Mouse (Mus musculus) intestine, embryonic 15.5 days (tissue): ENCODE results near the gene Olfr224. TPM values are rescaled to one million over a fixed set of nuclear protein-coding genes. Genes with fewer than 3 reads are reported as not detected.

ENCODE experiments used
- ATAC-seq: fragments of 200-750 bp; cut with Nextera tagmentation; 2 replicates; pipeline ENCODE4 v1.8.0; 2017; ENCODE audit warnings: moderate TSS enrichment, moderate library complexity
- H3K27ac ChIP-seq: fragments of 300-500 bp; sonication (generic); 2 replicates; pipeline ENCODE4 v1.5.1; 2015; ENCODE audit warnings: mild to moderate bottlenecking, inconsistent platforms
- H3K27me3 ChIP-seq: fragments of 300-500 bp; sonication (generic); replicated peaks from 2 replicates; pipeline ENCODE4 v1.6.1; 2015; ENCODE audit warnings: inconsistent platforms
- H3K36me3 ChIP-seq: fragments of 300-500 bp; sonication (generic); 2 replicates; pipeline ENCODE4 v1.6.1; 2015; ENCODE audit warnings: inconsistent platforms
- H3K4me1 ChIP-seq: fragments of 300-500 bp; sonication (generic); replicated peaks from 2 replicates; pipeline ENCODE4 v1.6.1; 2015; ENCODE audit warnings: inconsistent platforms
- H3K4me2 ChIP-seq: fragments of 300-500 bp; sonication (generic); replicated peaks from 2 replicates; pipeline ENCODE4 v1.6.1; 2015; ENCODE audit warnings: mild to moderate bottlenecking, inconsistent platforms
- H3K4me3 ChIP-seq: fragments of 300-500 bp; sonication (generic); replicated peaks from 2 replicates; pipeline ENCODE4 v1.5.1; 2015; ENCODE audit warnings: inconsistent platforms
- H3K9ac ChIP-seq: fragments of 300-500 bp; sonication (generic); 2 replicates; pipeline ENCODE4 v1.6.1; 2015; ENCODE audit warnings: inconsistent platforms
- H3K9me3 ChIP-seq: fragments of 300-500 bp; sonication (generic); 2 replicates; pipeline ENCODE4 v1.6.1; 2016; ENCODE audit warnings: inconsistent platforms
- WGBS: fragments of 180-500 bp; shearing (Covaris S2); methylation state at CpG from one replicate; pipeline ENCODE4 v1.1.7; 2015; 5-methylcytosine and 5-hydroxymethylcytosine counted together
- polyA plus RNA-seq: library from polyadenylated mRNA; unstranded; fragments of >200 nt; fragmentation: Nextera tagmentation; extraction: Ambion mirVana; gene quantifications from 2 replicates; pipeline ENCODE4 v1.2.1, GENCODE M21; 2015

Olfr224 gene
- polyA plus RNA-seq, result not detected in 2 replicates

DNA sequence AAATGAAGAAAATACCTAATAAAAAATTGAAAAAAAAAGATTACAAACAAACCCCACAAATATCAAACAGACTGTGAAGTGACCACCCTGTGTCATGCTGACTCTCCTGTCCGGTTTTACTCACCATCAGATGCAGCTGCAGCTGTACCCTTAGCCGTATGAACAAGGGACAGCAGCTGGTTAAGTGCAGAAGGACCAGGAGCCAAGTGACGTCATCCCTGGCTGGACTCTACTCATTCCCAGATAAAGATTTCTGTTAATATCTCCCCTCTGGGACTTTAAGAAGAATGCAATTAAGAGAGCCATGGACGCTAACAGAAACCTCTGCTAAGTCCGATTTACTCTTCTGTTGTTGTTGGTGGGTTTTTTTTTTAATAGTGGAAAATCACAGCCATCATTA, at the start of gene Olfr224:
Olfr224 (minus strand) TSS at position 149 of the 400 bp plus-strand sequence.
- H3K4me2 ChIP-seq, result no peak within 1 kb of the TSS
- H3K27ac ChIP-seq, result no peak within 1 kb of the TSS
- 67% methylated on average over 5 of the region's 5 CpGs for WGBS
- H3K4me3 ChIP-seq, result no peak within 1 kb of the TSS
- H3K9me3 ChIP-seq, result no peaks in the 10 kb centered on the region
- no peak within 1 kb of the TSS for H3K9ac ChIP-seq
- H3K36me3 ChIP-seq, result no peaks in the 10 kb centered on the region
- ATAC-seq, result no peak
- H3K27me3 ChIP-seq, result no peaks in the 10 kb centered on the region
- no peaks in the 10 kb centered on the region for H3K4me1 ChIP-seq

DNA sequence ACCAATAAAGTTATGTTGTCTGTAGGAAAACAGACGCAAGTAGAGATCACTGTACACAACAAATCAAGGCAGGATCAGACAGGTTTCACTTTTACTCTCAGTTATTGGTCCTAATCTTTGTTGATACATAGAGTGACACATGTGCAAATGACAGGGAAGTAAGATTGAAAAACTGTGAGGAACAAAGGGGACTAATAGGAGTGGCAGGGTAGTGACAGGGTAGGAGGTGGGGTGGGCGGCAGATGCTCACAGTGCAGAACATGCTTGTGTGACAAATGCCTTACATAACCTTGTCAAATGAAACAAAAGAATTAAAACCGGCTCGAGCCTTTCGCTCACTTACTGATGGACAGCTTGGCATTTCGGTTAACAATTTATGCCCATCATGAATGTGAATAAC, 48.4 kb upstream of the Olfr224 start:
- Histone ChIP-seq H3K4me2 (0 out of 2 replicates have a peak overlapping the region, but pooled peaks have one; percentile 9), H3K36me3 (no peaks in the 10 kb centered on the region), H3K4me3 (no peak overlapping the region), H3K4me1 (peaks cover 7% of the 10 kb centered on the region; the same call in 1 of the 2 replicates), H3K9ac (no peak overlapping the region), H3K9me3 (no peaks in the 10 kb centered on the region), H3K27ac (no peak overlapping the region), H3K27me3 (no peaks in the 10 kb centered on the region; the same call in 1 of the 2 replicates)
- ATAC-seq, result peak; percentile 57
- 71% methylated on average over 6 of the region's 6 CpGs for WGBS

DNA sequence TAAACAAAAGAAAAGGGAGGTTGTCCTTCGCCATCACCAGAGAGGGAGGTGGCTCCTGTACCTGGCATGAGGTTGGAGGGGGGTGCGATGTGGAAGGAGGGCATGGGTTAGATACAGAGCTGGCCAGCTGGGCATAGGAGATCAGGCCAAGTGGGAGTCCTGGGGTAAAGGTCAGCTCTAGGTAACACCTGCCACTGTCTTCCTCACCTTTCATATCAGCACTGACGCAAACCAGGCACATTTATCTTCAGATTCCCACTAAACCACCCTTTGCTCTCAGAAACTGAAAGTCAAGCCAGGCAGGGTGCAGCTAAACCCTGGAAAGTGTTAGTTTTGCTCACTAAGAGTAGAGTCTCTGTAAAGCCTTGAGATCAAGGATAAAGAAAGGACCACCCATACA, 48.0 kb upstream of the Olfr224 start:
- peak; percentile 68 for ATAC-seq
- no peak overlapping the region for H3K9ac ChIP-seq
- no peak overlapping the region for H3K4me3 ChIP-seq
- H3K36me3 ChIP-seq, result no peaks in the 10 kb centered on the region
- WGBS, result 43% methylated on average over 3 of the region's 3 CpGs
- H3K4me2 ChIP-seq, result peak overlapping the region; percentile 9; the same call in 1 of the 2 replicates
- H3K27me3 ChIP-seq, result no peaks in the 10 kb centered on the region; the same call in 1 of the 2 replicates
- no peaks in the 10 kb centered on the region for H3K9me3 ChIP-seq
- peaks cover 7% of the 10 kb centered on the region; the same call in 1 of the 2 replicates for H3K4me1 ChIP-seq
- no peak overlapping the region for H3K27ac ChIP-seq

GRCm38 (mm10) chr11:58615975-58616374, 45.6 kb upstream of the Olfr224 start, which contains the start of gene 2210407C18Rik:
2210407C18Rik (minus strand) TSS chr11:58616075.
- Histone ChIP-seq H3K4me2 (no peak within 1 kb of the TSS), H3K27me3 (peaks cover 3% of the 10 kb centered on the region; the same call in 1 of the 2 replicates), H3K4me1 (peaks cover 7% of the 10 kb centered on the region; the same call in 1 of the 2 replicates), H3K27ac (no peak within 1 kb of the TSS), H3K36me3 (no peaks in the 10 kb centered on the region), H3K9me3 (no peaks in the 10 kb centered on the region), H3K4me3 (no peak within 1 kb of the TSS), H3K9ac (no peak within 1 kb of the TSS)
- no peak for ATAC-seq
- 85% methylated on average over 4 of the region's 4 CpGs for WGBS

GRCm38 (mm10) chr11:58614526-58614925, 44.2 kb upstream of the Olfr224 start:
- H3K9ac ChIP-seq, result no peak overlapping the region
- no peak overlapping the region for H3K4me3 ChIP-seq
- H3K9me3 ChIP-seq, result no peaks in the 10 kb centered on the region
- peaks cover 7% of the 10 kb centered on the region; the same call in 1 of the 2 replicates for H3K4me1 ChIP-seq
- no peaks in the 10 kb centered on the region for H3K36me3 ChIP-seq
- no peak overlapping the region for H3K4me2 ChIP-seq
- peak; percentile 86 for ATAC-seq
- H3K27me3 ChIP-seq, result peaks cover 3% of the 10 kb centered on the region; the same call in 1 of the 2 replicates
- H3K27ac ChIP-seq, result no peak overlapping the region

- no peaks in the 10 kb centered on the region for H3K9me3 ChIP-seq
- 48% methylated on average over 3 of the region's 3 CpGs for WGBS
- H3K36me3 ChIP-seq, result no peaks in the 10 kb centered on the region
- H3K4me1 ChIP-seq, result peaks cover 6% of the 10 kb centered on the region; the same call in 1 of the 2 replicates
- H3K9ac ChIP-seq, result no peak overlapping the region
- H3K27ac ChIP-seq, result no peak overlapping the region
- no peak overlapping the region for H3K4me3 ChIP-seq
- H3K4me2 ChIP-seq, result no peak overlapping the region
- ATAC-seq, result 0 out of 2 replicates have a peak, but pooled peaks have one; percentile 62
- peaks cover 3% of the 10 kb centered on the region; the same call in 1 of the 2 replicates for H3K27me3 ChIP-seq
Observed at GRCm38 (mm10) chr11:58613359-58613758, 43.0 kb upstream of the Olfr224 start.

GRCm38 (mm10) chr11:58607030-58607429, 36.7 kb upstream of the Olfr224 start:
- Histone ChIP-seq H3K27me3 (peaks cover 3% of the 10 kb centered on the region; the same call in 1 of the 2 replicates), H3K27ac (no peak overlapping the region), H3K9me3 (no peaks in the 10 kb centered on the region), H3K36me3 (no peaks in the 10 kb centered on the region), H3K4me1 (no peaks in the 10 kb centered on the region), H3K4me3 (no peak overlapping the region), H3K4me2 (no peak overlapping the region), H3K9ac (no peak overlapping the region)
- ATAC-seq, result no peak
- 80% methylated on average over 6 of the region's 6 CpGs for WGBS

GRCm38 (mm10) chr11:58606177-58606919, 36.0 kb upstream of the Olfr224 start:
- ATAC-seq, result no peak
- 79% methylated on average over 12 of the region's 12 CpGs for WGBS
- no peaks in the 10 kb centered on the region for H3K27me3 ChIP-seq

GRCm38 (mm10) chr11:58605228-58605627, 34.9 kb upstream of the Olfr224 start:
- Histone ChIP-seq H3K27ac (no peak overlapping the region), H3K9me3 (no peaks in the 10 kb centered on the region), H3K27me3 (no peaks in the 10 kb centered on the region), H3K36me3 (no peaks in the 10 kb centered on the region), H3K4me1 (no peaks in the 10 kb centered on the region), H3K4me2 (no peak overlapping the region), H3K9ac (no peak overlapping the region), H3K4me3 (no peak overlapping the region)
- peak; percentile 59 for ATAC-seq
- WGBS, result 61% methylated on average over 3 of the region's 3 CpGs

More at GRCm38 (mm10) chr11:58606177-58606919, 36.0 kb upstream of the Olfr224 start:
- no peak overlapping the region for H3K4me2 ChIP-seq
- no peak overlapping the region for H3K4me3 ChIP-seq
- H3K9me3 ChIP-seq, result no peaks in the 10 kb centered on the region
- H3K4me1 ChIP-seq, result no peaks in the 10 kb centered on the region
- no peaks in the 10 kb centered on the region for H3K36me3 ChIP-seq
- H3K9ac ChIP-seq, result no peak overlapping the region
- H3K27ac ChIP-seq, result no peak overlapping the region

GRCm38 (mm10) chr11:58604688-58605087, 34.3 kb upstream of the Olfr224 start:
- no peak overlapping the region for H3K4me2 ChIP-seq
- 69% methylated on average over 2 of the region's 2 CpGs for WGBS
- H3K4me3 ChIP-seq, result no peak overlapping the region
- H3K9ac ChIP-seq, result no peak overlapping the region
- H3K27ac ChIP-seq, result no peak overlapping the region
- H3K9me3 ChIP-seq, result no peaks in the 10 kb centered on the region
- no peaks in the 10 kb centered on the region for H3K4me1 ChIP-seq
- ATAC-seq, result no peak
- H3K27me3 ChIP-seq, result no peaks in the 10 kb centered on the region
- H3K36me3 ChIP-seq, result no peaks in the 10 kb centered on the region

DNA sequence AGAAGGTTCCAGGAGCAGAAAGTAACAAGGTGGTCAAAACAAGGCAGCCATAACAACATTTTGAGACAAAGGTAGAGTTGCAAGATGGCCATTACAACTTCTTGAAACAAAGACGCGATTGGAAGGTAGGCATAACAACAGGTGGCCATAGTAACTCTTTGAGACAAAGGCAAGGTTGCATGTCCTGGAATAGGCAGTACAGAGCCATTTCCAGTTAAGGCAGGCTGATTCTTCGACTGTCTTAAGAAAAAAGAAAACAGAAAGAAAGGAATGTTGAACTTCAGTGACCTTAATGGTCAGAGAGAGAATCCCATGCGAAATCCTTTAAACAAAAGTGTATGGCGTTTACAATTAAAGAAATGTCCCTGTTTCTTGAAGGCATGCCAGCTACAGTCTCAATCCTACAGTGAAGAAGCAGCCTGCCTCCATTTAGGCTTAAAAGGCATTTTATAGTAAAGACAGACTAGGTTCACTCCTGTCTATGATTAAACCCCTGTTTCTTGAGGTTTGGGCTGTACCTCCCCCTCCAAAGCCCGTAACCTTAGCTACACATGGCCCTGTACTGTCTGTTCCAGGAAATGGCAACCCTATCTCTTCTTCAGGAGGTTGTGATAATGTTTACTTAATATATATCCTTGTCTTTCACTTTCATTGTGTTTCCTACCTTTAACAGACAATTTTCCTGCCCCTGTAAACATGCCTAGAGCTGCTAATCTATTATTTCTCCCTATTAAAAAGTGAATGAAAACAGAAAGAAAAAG, 32.6 kb upstream of the Olfr224 start:
- no peaks in the 10 kb centered on the region for H3K4me1 ChIP-seq
- no peak overlapping the region for H3K4me2 ChIP-seq
- ATAC-seq, result no peak
- H3K9ac ChIP-seq, result no peak overlapping the region
- H3K9me3 ChIP-seq, result no peaks in the 10 kb centered on the region
- H3K27me3 ChIP-seq, result no peaks in the 10 kb centered on the region
- 60% methylated on average over 6 of the region's 6 CpGs for WGBS
- H3K27ac ChIP-seq, result no peak overlapping the region
- no peak overlapping the region for H3K4me3 ChIP-seq
- no peaks in the 10 kb centered on the region for H3K36me3 ChIP-seq

- Histone ChIP-seq H3K36me3 (no peaks in the 10 kb centered on the region), H3K9ac (no peak overlapping the region), H3K9me3 (no peaks in the 10 kb centered on the region), H3K27ac (no peak overlapping the region), H3K4me1 (no peaks in the 10 kb centered on the region), H3K4me3 (no peak overlapping the region), H3K27me3 (no peaks in the 10 kb centered on the region), H3K4me2 (no peak overlapping the region)
- no peak for ATAC-seq
Observed at GRCm38 (mm10) chr11:58602062-58602461, 31.7 kb upstream of the Olfr224 start.
